Mouse (Mus musculus): ENCODE measurements around the gene Usp47.

DNA sequence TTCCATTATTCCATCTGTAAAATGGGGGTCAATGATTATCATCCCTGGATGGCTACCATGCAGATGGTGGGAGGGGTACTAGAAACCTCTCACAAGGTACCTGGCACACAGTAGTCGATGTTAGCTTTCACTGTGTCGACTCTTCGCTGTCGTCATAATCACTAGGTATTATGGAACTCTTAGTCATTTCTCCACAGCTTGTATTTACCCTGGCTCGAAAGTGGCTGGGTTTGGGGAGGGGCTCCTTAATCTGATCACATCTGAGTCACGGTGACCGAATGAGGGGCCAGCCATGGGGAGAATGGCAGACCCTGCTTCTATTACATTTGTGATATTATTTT lies 114.8 kb downstream of the Usp47 start:
- TF ChIP-seq CTCF (IDR thresholded peaks at IDR 0.05; ENCODE audit: control insufficient read depth, insufficient read depth, insufficient read length) (no peak), USF1 (IDR thresholded peaks at IDR 0.05; ENCODE audit: low read depth) (no peak), MAX (IDR thresholded peaks at IDR 0.05) (no peak)

Measured in C2C12 (cell line).